Mouse (Mus musculus) kidney, postnatal 25 days (tissue): Measurements from ENCODE around the gene Tpx2.

Experiments used
- DNase-seq, 2 experiments: peaks; one replicate each; pipeline ENCODE4 v3.0.0; 2021; ENCODE audit warnings: mixed read lengths in 2 of 2

The Tpx2 gene

DNA sequence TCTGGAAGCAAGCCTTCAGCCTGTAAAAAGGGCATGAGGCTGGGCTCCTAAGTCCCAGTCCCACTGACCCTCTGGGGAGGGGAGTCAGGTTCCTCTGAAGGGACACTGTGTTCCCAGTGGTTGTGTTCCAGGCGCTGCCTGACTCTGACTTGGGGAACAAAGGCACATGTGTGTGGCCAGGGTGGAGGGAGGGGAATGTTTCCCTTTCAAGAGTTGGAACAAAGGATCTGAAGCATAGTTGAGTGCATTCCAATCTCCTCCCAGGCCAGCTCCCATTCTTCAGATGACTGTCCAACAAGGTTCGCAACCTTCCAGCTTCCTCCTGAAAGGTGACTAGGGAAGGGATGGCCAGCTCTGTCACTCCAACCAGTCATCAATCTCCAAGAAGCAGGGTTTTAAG, 27.4 kb upstream of the Tpx2 start:
- peak; percentile 70 to 93 for DNase-seq

DNA sequence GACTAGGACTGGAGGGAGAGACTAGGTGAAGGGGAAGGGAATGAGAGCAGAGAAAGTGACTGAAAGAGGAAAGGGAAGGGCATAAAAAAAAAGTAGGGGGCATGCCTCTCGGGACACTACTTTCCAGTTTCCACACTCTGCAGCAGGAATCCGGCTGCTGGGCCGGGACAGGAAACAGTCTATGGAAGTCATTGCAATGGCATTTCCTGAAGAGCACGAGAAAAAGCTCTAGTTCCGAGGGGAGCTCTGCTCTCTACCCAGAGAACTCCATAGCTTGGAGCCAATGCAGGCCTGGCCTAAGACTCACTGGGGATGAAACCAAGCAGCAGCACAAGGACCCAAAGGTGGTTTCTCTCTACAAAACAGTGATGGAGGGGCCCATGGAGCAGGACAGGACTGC, 26.7 kb upstream of the Tpx2 start:
- DNase-seq = peak; percentile 62 to 85

DNA sequence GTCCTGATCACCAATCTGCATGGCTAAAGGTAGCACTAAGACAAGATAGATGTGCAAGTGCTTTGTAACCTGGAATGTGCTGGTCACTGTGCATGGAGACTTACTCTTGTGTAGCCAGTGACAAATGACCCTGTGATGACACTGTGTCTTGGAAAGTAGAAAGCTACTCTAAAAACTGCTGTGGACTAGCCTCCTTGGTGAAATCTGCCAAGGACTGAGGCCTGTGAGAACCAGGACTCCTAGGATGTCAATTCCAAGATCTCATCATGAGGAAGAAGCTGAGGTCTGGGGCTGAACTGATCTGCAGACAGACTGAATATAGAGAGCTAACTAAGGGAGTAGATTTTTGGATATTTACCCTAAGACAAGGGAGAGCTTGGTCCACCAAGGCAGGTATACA, 26.2 kb upstream of the Tpx2 start:
- no peak for DNase-seq

DNA sequence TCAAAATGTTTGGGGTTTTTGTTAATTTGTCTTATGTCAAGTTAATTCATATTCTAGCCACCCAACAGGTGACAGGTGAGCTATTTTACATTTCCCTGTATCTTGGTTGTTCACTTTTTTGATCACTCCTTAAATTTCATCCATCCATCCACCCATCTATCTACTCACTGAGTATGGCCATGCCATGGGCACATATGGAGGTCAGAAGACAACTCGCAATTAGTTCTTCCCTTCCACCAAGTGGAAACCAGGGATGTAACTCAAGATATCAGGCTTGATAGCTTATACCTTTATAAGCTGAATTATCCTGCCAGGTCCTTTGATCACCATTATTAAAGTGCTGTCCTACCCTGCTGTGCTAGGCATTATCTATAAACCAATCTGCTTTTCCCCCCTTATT, 24.0 kb upstream of the Tpx2 start:
- no peak for DNase-seq

DNA sequence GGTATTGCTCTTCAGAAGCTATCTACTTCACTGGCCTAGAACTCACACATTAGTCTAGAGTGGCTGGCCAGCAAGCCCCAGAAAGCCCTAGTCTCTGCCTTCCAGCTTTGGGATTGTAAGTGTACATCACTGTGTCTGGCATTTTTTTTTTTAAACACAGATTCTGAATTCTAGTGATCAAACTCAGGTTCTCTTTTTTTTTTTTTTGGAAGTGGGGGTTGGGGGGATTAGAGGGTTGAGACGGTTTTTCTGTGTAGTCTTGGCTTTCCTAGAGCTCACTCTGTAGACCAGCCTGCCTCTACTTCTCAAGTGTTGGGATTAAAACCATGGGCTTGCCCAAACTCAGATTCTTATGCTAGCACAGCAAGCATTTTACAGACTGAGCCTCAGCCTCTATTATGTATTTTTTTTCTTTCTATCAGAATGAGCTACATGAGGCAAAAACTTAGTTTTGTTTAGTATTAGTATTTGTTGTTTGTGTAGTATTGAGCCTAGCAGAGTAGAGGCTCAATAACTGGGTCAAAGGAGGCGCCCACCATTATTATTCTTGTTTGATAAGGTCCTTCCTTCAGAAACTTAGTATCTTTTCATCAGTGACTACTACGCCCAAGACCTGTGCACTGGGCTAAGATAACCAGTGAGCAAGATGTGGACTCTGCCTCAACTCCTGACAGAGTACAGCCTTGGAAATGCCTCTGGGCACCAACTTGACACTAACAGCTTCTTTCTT, 23.2 kb upstream of the Tpx2 start:
- DNase-seq = no peak

DNA sequence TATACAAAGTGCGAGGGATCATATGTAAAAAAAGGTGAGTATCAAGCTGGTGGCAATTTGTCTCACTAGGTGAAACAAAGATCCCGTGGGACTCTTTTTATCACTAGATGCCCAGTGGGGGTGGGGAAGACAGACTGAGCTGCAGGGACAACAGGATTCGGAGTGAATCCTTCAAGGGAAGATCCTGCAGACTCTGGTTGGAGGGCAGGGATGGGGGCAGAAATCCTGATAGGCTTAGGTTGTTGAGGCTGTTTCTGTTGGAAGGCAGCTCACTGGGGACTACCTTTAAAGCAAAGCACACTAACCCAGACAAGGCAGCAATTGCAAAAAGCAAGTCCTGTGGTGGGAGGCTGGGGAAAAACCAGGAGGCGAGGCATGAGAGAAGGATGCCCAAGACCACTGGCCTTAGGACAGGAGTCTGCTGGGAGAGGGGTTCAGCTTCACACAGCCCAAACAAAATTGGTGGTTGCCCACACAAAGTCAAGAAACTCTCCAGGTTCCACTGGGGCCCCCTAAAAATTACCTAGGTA, 22.5 kb upstream of the Tpx2 start:
- DNase-seq = no peak

DNA sequence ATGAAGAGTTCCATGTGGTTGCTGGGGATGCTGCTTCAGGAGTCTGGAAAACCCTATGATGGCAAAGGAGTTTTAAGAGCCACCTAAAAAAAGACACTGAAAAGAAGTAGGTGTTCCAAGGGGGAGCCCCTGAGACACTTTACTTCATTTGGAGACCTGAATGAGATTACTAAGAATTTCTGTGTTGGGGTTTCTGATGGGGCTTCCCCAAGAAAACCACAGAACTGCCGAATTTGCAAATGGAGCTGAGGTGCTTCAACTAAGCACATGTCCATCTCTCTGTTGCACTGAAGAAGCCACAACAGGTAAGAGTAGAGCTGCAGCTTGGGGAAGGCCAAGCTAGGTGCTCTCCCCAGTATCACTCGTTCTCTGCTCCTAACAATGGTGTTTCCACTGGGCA, 22.1 kb upstream of the Tpx2 start:
- DNase-seq = no peak

DNA sequence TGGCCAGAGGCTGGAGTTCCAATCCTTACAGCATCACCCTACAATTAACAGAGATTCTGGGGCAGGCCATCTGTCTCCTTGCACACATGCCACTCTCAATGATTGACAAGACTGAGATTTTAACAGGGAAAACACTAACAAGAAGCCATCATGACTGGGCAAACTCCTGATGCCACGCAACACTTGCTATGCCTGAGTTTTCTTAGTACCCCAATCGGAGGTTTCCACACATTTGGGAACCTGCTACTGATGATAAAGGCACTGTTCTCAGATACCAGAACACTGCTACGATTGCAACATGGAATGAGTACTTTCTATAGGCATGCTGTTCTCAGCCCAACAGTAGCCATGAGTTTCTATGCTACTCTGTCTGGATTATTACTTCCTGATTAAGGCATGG, 21.3 kb upstream of the Tpx2 start:
- no peak for DNase-seq

DNA sequence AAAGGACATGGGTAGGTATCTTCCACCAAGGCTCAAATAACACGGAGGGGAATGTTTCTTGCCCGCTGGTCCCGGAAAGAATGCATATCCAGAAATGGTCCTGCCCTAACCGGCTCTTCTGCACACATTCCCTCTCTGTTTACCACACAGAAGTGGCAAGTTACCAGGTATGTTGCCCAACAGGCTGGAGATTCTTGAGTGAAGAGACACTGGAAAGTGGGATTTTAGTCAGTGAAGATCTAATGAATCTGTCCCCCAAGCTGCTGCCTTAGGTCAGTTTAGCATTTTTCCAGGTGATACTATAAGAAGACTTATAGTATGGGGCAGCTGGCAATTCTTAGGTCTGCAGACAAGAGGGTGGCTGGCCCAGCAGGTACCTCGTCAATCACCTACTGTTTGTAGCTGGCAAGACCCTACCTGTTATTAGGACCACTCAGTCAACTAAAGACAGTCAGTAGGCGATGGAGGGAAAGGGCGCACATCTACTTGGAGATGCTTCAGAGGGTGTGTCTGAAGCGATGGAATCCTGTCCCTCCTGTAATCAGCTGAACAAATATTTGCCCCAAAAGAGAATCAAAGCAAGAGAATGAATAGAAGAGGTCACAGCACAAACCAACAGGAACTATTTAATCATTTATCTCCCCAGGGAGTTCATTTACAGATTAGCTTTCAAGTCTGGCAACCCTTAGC, 20.3 kb upstream of the Tpx2 start:
- no peak for DNase-seq

DNA sequence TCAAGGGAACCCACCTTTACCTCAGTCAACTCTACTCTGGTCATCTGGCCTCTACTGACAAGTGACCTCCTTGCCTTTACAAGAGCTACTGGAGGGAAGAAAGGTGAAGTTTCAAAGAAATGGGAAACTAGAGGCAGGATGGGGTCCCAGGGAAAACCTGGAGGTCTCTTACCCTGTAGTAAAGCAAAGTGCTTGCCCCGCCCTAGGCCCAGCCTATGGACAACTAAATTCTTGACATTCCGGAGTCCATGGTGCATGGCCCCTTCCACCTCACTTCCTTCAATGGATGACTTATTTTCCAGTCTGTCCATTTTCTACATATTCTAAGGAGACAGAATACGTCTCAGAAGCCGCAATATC, 19.8 kb upstream of the Tpx2 start:
- DNase-seq = peak; percentile 75 to 81

DNA sequence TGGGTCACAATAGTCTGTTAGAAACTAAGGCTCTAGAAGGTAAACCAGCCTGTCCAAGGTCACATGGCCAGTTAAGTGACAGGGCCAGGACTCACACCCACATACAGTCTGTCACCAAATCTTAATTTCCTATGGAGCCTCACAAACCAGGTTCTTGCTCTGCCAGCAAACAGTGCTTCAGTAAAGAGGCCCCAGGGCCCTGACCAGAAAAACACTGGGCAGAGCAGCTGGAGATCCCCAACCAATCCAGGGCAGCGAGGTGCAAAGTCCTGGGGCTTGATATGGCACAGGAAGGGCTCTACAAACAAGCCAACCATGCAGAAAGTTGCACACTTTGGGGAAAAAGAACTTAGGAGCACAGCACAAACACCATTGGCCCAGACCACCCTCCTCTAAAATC, 19.2 kb upstream of the Tpx2 start:
- DNase-seq = peak; percentile 73 to 90

DNA sequence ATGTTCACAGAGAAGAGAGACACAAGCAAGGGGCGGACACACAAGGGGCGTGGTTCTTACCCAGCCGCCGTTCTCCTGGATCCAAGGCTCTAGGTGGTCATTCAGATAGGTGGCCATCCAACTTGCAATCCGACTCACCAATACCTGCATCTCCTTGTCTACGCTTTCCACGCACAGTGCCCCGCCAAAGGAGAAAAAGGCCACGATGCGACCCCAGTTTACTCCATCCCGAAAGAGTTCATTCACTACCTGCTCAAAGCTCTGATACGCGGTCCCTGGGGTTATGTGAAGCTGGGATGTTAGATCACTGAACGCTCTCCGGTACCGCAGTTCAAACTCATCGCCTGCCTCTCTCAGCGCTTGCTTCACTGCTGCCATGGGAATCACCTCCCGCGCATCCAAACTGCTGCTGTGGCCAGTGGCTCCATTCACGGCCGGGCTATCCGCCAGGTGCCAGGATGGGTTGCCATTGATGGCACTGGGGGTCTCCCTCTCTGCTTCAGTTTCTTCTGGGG, 18.3 kb upstream of the Tpx2 start:
- DNase-seq = peak; percentile 53 to 76

DNA sequence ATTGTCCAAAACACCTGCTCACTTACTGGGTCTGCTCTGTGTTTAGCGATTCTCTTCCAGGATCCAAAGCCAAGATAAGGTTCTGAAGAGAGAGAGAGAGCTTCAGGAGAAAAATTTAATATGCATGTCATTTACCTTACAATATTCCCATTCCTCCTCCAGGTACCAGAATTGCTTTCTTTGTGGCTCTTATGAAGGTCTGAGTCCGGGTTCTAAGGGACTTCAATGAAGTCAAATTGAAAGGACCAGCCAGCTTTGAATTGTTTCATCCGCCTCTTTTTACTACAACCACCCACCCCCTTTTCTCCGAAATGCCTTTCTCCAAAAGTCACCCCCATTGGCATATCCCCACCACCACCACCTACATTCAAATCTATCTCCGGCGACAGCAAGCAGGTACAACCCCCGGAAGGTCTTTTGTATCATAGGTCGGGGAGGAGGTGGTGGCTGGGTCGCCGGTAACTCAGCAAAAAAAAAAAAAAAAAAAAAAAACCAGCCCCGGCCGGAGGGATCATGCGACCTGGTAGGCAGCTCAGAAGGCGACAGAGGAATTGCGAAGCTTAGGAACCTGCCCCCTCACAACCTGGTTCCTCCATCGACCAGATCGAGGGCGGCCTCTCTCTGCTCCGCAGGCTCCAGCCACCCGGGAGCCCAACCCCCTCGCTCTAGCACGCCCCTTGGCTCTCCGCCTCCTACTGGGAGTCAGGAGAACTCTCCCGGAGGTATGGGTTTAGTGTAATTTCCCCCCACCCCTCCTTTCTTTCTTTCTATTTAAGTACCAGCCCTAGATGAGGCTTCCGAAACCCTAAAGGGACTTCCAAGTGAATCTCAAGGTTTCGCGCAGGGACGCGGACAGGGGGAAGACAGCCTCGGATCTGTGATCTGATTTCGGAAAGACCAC, 17.5 kb upstream of the Tpx2 start:
- peak; percentile 95 to 98 for DNase-seq

DNA sequence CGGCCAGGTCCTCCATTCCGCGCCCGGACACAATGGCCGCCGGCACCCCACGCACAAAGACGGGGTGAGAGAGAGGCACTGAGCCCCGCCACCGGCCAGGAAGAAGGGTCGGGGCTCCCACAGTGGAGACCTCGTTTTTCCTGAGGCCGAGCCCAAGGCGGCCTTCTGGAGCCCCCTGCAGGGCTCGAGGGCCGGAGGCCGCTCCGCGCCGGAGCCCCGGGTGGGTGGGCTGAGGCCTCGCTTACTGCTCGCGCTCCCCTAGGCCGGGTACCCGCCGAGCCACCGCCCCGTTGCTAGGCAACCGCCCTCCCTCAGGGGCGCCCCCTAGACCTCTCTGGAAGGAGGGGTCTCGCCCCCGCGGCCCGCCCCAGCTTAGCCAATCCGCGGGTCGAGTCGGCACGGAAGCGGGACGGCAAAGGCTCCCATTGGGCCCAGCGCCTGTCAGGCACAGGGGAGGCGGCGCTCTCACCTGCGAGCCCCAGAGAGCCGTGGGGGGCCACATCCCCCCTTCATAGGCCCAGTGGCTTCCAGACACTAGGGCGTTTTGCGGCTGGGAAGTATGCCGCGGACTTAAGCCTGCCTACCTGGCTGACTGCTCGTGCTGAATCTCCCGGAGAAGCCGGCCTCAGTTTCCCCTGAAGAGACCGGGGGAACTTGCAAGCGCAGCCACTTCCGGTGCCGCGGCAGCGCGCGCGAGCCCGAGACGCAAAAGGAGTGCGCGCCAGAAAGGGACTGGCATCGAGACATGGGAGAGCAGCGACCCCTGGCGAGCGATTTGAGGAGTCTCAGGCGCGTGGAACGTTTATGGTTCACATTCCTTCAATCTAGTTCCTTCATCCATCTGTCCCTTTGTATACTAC, 16.5 kb upstream of the Tpx2 start, which contains the start of gene Bcl2l1:
Bcl2l1 (minus strand) TSS at position 710 of the 860 bp plus-strand sequence.
- peak; percentile 97 to 99 for DNase-seq

DNA sequence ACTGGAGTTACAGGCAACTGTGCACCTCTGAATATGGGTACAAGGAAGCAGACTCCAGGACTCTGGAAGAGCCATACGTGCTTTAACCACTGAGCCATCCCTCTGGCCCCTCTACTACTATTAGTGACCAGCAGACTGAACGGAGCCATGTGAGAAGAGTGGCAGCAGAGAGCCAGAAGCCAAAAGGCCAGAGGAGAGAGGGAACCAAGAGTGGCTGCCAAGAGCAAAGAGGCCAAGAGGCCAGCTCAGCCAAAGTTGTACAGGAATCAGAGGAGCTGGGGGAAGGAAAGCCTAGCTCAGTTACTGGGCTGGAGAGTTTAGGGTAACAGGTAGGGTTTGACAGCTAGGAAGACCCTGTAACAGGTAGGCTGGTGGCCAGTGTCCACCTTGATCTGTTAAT, 8.5 kb upstream of the Tpx2 start:
- DNase-seq = peak; percentile 43 to 79

DNA sequence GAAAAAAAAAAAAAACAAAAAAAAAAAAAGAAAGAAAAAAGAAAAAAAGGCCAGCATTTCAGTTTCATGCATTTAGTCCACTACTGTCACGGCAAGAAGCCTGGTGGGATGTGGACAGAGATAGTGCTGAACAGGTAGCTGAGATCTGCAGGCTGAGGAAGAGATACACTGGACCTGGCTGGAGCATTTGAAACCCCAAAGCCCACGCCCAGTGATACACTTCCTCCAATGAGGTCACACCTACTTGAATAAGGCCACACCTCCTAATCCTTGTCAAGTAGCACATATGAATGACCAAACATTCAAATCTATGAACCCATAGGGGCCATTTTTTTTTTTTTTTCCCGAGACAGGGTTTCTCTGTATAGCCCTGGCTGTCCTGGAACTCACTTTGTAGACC, 5.0 kb upstream of the Tpx2 start:
- no peak for DNase-seq

DNA sequence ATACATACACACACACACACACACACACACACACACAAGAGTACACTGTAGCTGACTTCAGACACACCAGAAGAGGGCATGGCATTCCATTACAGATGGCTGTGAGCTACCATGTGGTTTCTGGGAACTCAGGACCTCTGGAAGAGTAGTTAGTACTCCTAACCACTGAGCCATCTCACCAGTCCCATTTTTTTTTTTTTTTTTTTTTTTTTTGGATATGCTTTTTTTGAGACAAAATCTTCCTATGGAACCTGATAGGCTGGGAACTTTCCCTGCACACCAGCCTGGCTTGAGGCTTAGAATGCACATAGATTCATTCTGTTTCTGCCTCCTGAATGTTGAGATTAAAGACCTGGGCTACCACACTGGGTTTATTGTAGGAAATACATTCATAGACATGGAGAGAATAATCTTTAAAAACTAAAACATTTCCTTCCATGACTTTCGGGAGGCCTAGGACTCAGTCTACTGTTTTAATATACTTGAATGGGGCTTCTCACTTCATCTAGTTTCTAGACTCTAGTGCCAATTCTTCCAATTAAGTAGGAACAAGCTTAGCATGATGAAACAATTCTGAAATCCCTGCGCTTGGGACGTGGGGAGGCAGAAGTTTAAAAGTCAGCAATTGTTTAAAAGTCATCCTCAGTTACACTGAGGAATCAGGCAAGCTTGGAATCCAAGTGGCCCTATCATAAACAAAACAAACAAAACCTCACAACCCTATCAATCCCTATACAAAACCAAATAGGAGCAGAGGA, 528 bp upstream of the Tpx2 start:
- no peak for DNase-seq

DNA sequence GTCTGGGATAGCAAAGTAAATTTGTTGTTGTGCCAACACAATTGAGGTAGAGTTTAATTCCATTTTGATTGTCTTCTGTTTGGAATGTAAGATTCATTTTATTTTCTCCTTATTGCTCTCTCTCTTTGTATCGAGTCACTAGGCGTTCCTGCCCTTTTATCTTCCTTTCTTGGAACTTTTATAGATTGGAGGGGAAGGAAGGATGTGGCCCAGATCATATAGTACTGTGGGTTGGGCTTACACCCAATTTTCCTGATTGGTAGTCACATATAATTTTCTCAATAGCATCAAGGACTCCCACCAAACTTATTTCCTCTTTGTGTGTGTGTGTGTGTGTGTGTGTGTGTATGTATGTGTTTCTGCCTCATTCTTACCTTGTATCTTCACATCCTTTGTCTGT, 702 bp downstream of the Tpx2 start:
- DNase-seq = no peak

DNA sequence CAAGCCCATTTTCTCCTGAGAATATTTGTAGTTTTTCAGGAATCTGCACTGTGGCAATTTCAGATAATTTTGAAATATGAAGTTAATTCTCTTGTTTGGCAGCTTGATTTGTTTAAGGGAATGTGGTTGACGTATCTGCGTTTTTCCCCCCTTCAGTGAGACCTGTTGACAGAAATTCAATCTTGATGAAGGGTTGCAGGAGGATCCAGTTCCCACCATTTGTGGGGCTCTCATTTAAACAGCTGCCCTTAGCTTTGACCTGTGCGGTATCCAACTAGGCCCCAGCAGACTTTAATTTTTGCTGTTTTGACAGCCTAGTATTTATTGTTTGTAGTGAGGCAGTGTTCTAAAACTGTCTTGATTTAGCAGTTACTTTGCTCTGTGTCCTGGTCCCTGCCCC, 11.7 kb downstream of the Tpx2 start:
- no peak for DNase-seq

DNA sequence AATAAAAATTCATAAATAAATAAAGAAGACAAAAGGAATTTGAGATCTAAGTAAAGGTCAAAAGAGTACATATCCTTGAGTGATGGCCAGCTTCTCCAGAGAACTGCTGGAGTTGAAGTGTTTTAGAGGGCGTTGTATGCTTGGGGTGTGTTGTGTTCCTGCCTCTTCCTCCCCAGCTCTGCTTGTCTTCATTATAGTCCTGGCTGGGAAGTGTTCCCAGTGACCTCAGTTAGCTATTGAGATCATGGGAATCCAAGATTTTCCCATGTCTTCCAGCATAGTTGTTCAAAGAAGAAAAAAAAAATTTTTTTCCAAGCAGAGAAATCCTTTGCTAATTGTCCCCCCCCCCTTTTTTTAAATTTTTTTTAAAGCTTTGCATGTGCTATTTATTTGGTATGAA, 14.1 kb downstream of the Tpx2 start:
- no peak for DNase-seq

DNA sequence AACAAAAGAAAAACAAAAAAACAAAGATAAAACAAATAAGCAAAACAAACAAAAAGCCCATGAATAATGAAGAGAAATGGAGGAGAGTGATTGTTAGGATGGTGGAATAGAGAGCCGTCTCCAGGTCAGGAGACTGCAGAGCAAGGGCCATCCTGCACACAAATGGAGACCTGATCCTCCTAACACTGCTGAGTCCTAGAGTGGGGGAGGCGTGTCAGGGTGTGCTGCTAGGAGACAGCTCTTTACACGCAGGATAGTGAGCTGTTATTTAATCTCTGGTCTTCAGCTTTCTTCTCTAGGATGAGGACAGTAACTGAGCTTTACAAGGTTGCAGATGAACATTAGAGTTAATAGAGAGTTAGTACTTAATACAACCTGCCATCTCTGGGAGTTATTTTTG, 14.9 kb downstream of the Tpx2 start:
- DNase-seq = no peak
